Mouse (Mus musculus) liver, adult 2 months (tissue): Measurements from ENCODE around the gene Calm2.

Source experiments
- CTCF ChIP-seq: fragments of 200-500 bp; IDR thresholded peaks from 2 replicates; pipeline ENCODE4 v1.5.1; 2011; ENCODE audit warnings: low read depth, low read length, control low read depth
- POLR2A ChIP-seq: fragments of 200-500 bp; IDR thresholded peaks from 2 replicates; pipeline ENCODE4 v1.6.1; 2011; ENCODE audit warnings: low read length, control low read depth; ENCODE audit not compliant: insufficient read depth; ENCODE audit errors: extremely low read depth

- TF ChIP-seq CTCF (no peak), POLR2A (no peak)
Measured at GRCm38 (mm10) chr17:87397088-87397487, 49.6 kb downstream of the Calm2 start.
